ENCODE assay signal across 9 mouse cellular contexts in the genomic region with DNA sequence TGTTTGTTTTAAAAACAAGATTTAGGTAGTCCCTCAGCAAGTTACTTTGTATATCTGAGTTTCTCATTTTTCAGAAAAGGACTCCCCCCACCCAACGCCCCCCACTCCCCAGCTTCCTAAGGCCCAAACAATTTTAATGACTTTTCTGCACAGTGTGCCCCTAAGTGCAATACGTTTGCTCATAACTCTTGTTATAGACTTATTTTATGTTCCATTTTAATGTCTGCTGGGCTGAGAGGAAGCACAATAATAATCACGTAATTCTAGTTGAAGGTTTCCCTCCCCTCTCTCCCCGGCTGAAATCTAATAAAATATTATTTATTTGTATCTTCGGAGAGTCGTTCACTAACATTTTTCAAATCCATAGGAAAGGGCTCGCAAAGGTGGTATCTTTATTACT. TPM values are rescaled to one million over a fixed set of nuclear protein-coding genes. Genes with fewer than 3 reads are reported as not detected.
DNase-seq lines count a peak whose midpoint lies in the region; ATAC-seq and TF ChIP-seq lines count a peak whose summit lies in the region.
"Had no signal": no experiment of that assay in that cellular context is flagged by ENCODE, and none has a peak within 500 bp of the region (broad histone marks: within the 10 kb centered on the region; RNA-seq: fewer than 3 reads in every experiment).

No protein-coding gene starts in this region.

- no peaks in the 10 kb centered on the region for H3K27me3 ChIP-seq in kidney, embryonic 15.5 days
- no peaks in the 10 kb centered on the region for H3K27me3 ChIP-seq in intestine, embryonic 16.5 days (replicated peaks; ENCODE audit: control insufficient read depth, insufficient read depth, low read length)
- no peaks in the 10 kb centered on the region for H3K27me3 ChIP-seq in midbrain, embryonic 15.5 days (replicated peaks)

- no peak for DNase-seq in kidney, adult 8-10 months
- no peak for DNase-seq in spleen, postnatal 4 days (ENCODE audit: low spot score in 2 of 2)

- peaks cover 93% of the 10 kb centered on the region for H3K4me1 ChIP-seq in kidney, embryonic 15.5 days
- H3K4me1 ChIP-seq in embryonic fibroblast, embryonic 13.5 days (ENCODE audit: control insufficient read depth, insufficient read depth, low read length) = peaks cover 42% of the 10 kb centered on the region
- peaks cover 68% of the 10 kb centered on the region for H3K4me1 ChIP-seq in intestine, embryonic 16.5 days (ENCODE audit: control insufficient read depth, insufficient read depth, low read length)
- H3K4me1 ChIP-seq in midbrain, embryonic 15.5 days = peaks cover 37% of the 10 kb centered on the region

- H3K4me2 ChIP-seq in kidney, embryonic 15.5 days = peak overlapping the region; percentile 47
- H3K4me2 ChIP-seq in intestine, embryonic 16.5 days (ENCODE audit: low read depth, low read length) = peak overlapping the region; percentile 40; the same call in 1 of the 2 replicates
- H3K4me2 ChIP-seq in midbrain, embryonic 15.5 days = no peak overlapping the region

- H3K4me3 ChIP-seq in kidney, embryonic 15.5 days (replicated peaks) = no peak overlapping the region
- H3K4me3 ChIP-seq in embryonic fibroblast, embryonic 13.5 days (ENCODE audit: insufficient read depth, low read length) = no peak overlapping the region
- H3K4me3 ChIP-seq in intestine, embryonic 16.5 days (ENCODE audit: low read length) = no peak overlapping the region
- H3K4me3 ChIP-seq in midbrain, embryonic 15.5 days = no peak overlapping the region

- ATAC-seq in kidney, embryonic 15.5 days (replicated peaks; ENCODE audit: low FRiP score) = no peak
- no peak for ATAC-seq in intestine, embryonic 16.5 days
- no peak for ATAC-seq in midbrain, embryonic 15.5 days (replicated peaks)
- ATAC-seq in CD4-positive, CD25-positive, alpha-beta regulatory T cell, adult 4 months = no peak
- no peak for ATAC-seq in inflammation-experienced regulatory T-cells, adult 6 months
- ATAC-seq: activated CD4-positive, CD25-positive, alpha-beta regulatory T cell, adult 4 months had no signal

- H3K27ac ChIP-seq in kidney, embryonic 15.5 days = peak overlapping the region; percentile 95
- peak overlapping the region; percentile 55 for H3K27ac ChIP-seq in embryonic fibroblast, embryonic 13.5 days (ENCODE audit: insufficient read depth, low read length)
- peak overlapping the region; percentile 83 for H3K27ac ChIP-seq in intestine, embryonic 16.5 days (ENCODE audit: low read length)
- H3K27ac ChIP-seq in midbrain, embryonic 15.5 days = peak overlapping the region; percentile 53

- no peaks in the 10 kb centered on the region for H3K9me3 ChIP-seq in kidney, embryonic 15.5 days (replicated peaks)
- H3K9me3 ChIP-seq in intestine, embryonic 16.5 days (ENCODE audit: control insufficient read depth, low read length) = no peaks in the 10 kb centered on the region
- no peaks in the 10 kb centered on the region for H3K9me3 ChIP-seq in midbrain, embryonic 15.5 days

- 11% methylated on average over 7 of the region's 7 CpGs for WGBS in kidney, embryonic 15.5 days
- 32% methylated on average over 7 of the region's 7 CpGs for WGBS in intestine, embryonic 16.5 days
- 66% methylated on average over 7 of the region's 7 CpGs for WGBS in midbrain, embryonic 15.5 days

- H3K9ac ChIP-seq in kidney, embryonic 15.5 days = no peak overlapping the region
- peak overlapping the region; percentile 54 for H3K9ac ChIP-seq in intestine, embryonic 16.5 days (ENCODE audit: low read depth, low read length)
- no peak overlapping the region for H3K9ac ChIP-seq in midbrain, embryonic 15.5 days

- no peak for TF ChIP-seq CTCF in embryonic fibroblast, embryonic 13.5 days (IDR thresholded peaks at IDR 0.05; ENCODE audit: borderline replicate concordance, insufficient read depth, low read length)

- no peak for TF ChIP-seq POLR2A in embryonic fibroblast, embryonic 13.5 days (IDR thresholded peaks at IDR 0.05; ENCODE audit: low read depth, low read length)

- peaks cover 25% of the 10 kb centered on the region for H3K36me3 ChIP-seq in kidney, embryonic 15.5 days
- H3K36me3 ChIP-seq in intestine, embryonic 16.5 days (ENCODE audit: control insufficient read depth, insufficient read depth, low read length) = 0 out of 2 replicates have a peak, but pooled peaks cover 2% of the 10 kb centered on the region
- no peaks in the 10 kb centered on the region for H3K36me3 ChIP-seq in midbrain, embryonic 15.5 days (replicated peaks)

RNA-seq across cellular contexts. Expression of gene Hmga2, which starts 58.1 kb away (rescaled TPM):
- 28.3 and 30.3 TPM in 2 replicates for polyA plus RNA-seq in kidney, embryonic 15.5 days (2015; fragmentation: Nextera tagmentation; extraction: Ambion mirVana)
- 195 and 437 TPM in 2 replicates for polyA plus RNA-seq in embryonic fibroblast, embryonic 13.5 days (2011; ENCODE audit: insufficient read length, low read depth, missing spikeins)
- 18.6 and 21.1 TPM in 2 replicates for polyA plus RNA-seq in intestine, embryonic 16.5 days (2015; fragmentation: Nextera tagmentation; extraction: Ambion mirVana)
- 1.0 and 1.1 TPM in 2 replicates for polyA plus RNA-seq in midbrain, embryonic 15.5 days (2015; fragmentation: Nextera tagmentation; extraction: Ambion mirVana)
- under 1 TPM in 1 of 2 experiments, not detected in 1; 0.36 TPM for polyA plus RNA-seq in CD4-positive, CD25-positive, alpha-beta regulatory T cell, adult 4 months (2017; shearing (Covaris generic))
- polyA plus RNA-seq in inflammation-experienced regulatory T-cells, adult 6 months (2017; shearing (Covaris generic)) = under 1 TPM in 2 of 3 experiments, not detected in 1; 0.16 to 0.59 TPM
